Mouse (Mus musculus) limb, embryonic 11.5 days (tissue): Measurements from ENCODE around the gene Herpud2. TPM values are rescaled to one million over a fixed set of nuclear protein-coding genes. Genes with fewer than 3 reads are reported as not detected.

ENCODE experiments used
- ATAC-seq: fragments of 200-750 bp; cut with Nextera tagmentation; 2 replicates; pipeline ENCODE4 v1.8.0; 2017; ENCODE audit warnings: low read depth; ENCODE audit not compliant: insufficient number of reproducible peaks, low FRiP score, low TSS enrichment
- DNase-seq: peaks from one replicate; pipeline ENCODE4 v3.0.0-alpha.2; 2015; ENCODE audit warnings: low spot score
- H3K27ac ChIP-seq: fragments of 300-500 bp; sonication (generic); replicated peaks from 2 replicates; pipeline ENCODE4 v1.5.1; 2014; ENCODE audit warnings: low read depth, mild to moderate bottlenecking, low read length
- H3K27me3 ChIP-seq: fragments of 300-500 bp; sonication (generic); 2 replicates; pipeline ENCODE4 v1.6.1; 2014; ENCODE audit warnings: mild to moderate bottlenecking, low read length, mixed read lengths; ENCODE audit not compliant: control insufficient read depth, insufficient read depth
- H3K36me3 ChIP-seq: fragments of 300-500 bp; sonication (generic); 2 replicates; pipeline ENCODE4 v1.6.1; 2014; ENCODE audit warnings: mild to moderate bottlenecking, low read length, moderate library complexity, mixed read lengths; ENCODE audit not compliant: control insufficient read depth, insufficient read depth
- H3K4me1 ChIP-seq: fragments of 300-500 bp; sonication (generic); 2 replicates; pipeline ENCODE4 v1.6.1; 2014; ENCODE audit warnings: low read length, mixed read lengths; ENCODE audit not compliant: control insufficient read depth, insufficient read depth
- H3K4me2 ChIP-seq: fragments of 300-500 bp; sonication (generic); 2 replicates; pipeline ENCODE4 v1.6.1; 2014; ENCODE audit warnings: low read depth, mild to moderate bottlenecking, moderate library complexity; ENCODE audit not compliant: severe bottlenecking
- H3K4me3 ChIP-seq: fragments of 300-500 bp; sonication (generic); 2 replicates; pipeline ENCODE4 v1.5.1; 2014; ENCODE audit warnings: low read depth, low read length
- H3K9ac ChIP-seq: fragments of 300-500 bp; sonication (generic); 2 replicates; pipeline ENCODE4 v1.6.1; 2014; ENCODE audit warnings: mild to moderate bottlenecking, low read length
- H3K9me3 ChIP-seq: fragments of 300-500 bp; sonication (generic); 2 replicates; pipeline ENCODE4 v1.6.1; 2016; ENCODE audit warnings: low read length; ENCODE audit not compliant: control insufficient read depth
- WGBS: fragments of 180-500 bp; shearing (Covaris S2); extraction: QIAGEN DNeasy Blood & Tissue Kit; methylation state at CpG from one replicate; pipeline ENCODE4 v1.1.7; 2014; 5-methylcytosine and 5-hydroxymethylcytosine counted together
- polyA plus RNA-seq: library from polyadenylated mRNA; unstranded; fragments of >200 nt; fragmentation: Nextera tagmentation; extraction: Ambion mirVana; gene quantifications from 2 replicates; pipeline ENCODE4 v1.2.1, GENCODE M21; 2014

Herpud2 gene
- polyA plus RNA-seq, 1 experiment from 2014 or later = 23.7 TPM

GRCm38 (mm10) chr9:25177201-25177600, 25.6 kb upstream of the Herpud2 start:
- no peaks in the 10 kb centered on the region for H3K4me1 ChIP-seq
- 93% methylated on average over 5 of the region's 5 CpGs for WGBS
- H3K4me3 ChIP-seq = no peak overlapping the region
- DNase-seq = no peak
- no peak for ATAC-seq
- no peaks in the 10 kb centered on the region for H3K27me3 ChIP-seq
- no peak overlapping the region for H3K27ac ChIP-seq
- H3K4me2 ChIP-seq = no peak overlapping the region
- no peaks in the 10 kb centered on the region for H3K36me3 ChIP-seq
- no peaks in the 10 kb centered on the region for H3K9me3 ChIP-seq
- no peak overlapping the region for H3K9ac ChIP-seq

GRCm38 (mm10) chr9:25176562-25176961, 24.9 kb upstream of the Herpud2 start:
- DNase-seq (no peak), ATAC-seq (no peak)
- Histone ChIP-seq H3K27me3 (no peaks in the 10 kb centered on the region), H3K9ac (no peak overlapping the region), H3K9me3 (no peaks in the 10 kb centered on the region), H3K27ac (no peak overlapping the region), H3K4me3 (no peak overlapping the region), H3K4me2 (no peak overlapping the region), H3K4me1 (no peaks in the 10 kb centered on the region), H3K36me3 (no peaks in the 10 kb centered on the region)
- 81% methylated on average over 1 of the region's 1 CpGs for WGBS

- Histone ChIP-seq H3K9me3 (no peaks in the 10 kb centered on the region), H3K27me3 (no peaks in the 10 kb centered on the region), H3K4me3 (no peak overlapping the region), H3K4me2 (no peak overlapping the region), H3K27ac (no peak overlapping the region), H3K36me3 (no peaks in the 10 kb centered on the region), H3K9ac (no peak overlapping the region), H3K4me1 (no peaks in the 10 kb centered on the region)
- 95% methylated on average over 6 of the region's 6 CpGs for WGBS
- ATAC-seq (no peak), DNase-seq (no peak)
Observed at GRCm38 (mm10) chr9:25175978-25176377, 24.4 kb upstream of the Herpud2 start.

- Histone ChIP-seq H3K27me3 (no peaks in the 10 kb centered on the region), H3K4me3 (no peak overlapping the region), H3K9me3 (no peaks in the 10 kb centered on the region), H3K4me1 (no peaks in the 10 kb centered on the region), H3K9ac (no peak overlapping the region), H3K36me3 (no peaks in the 10 kb centered on the region), H3K4me2 (no peak overlapping the region), H3K27ac (no peak overlapping the region)
- peak; percentile 27 for DNase-seq
- ATAC-seq = no peak; the same call in 1 of the 2 replicates
- 60% methylated on average over 5 of the region's 5 CpGs for WGBS
Observed at GRCm38 (mm10) chr9:25175039-25175442, 23.4 kb upstream of the Herpud2 start.

GRCm38 (mm10) chr9:25174614-25175013, 23.0 kb upstream of the Herpud2 start:
- Histone ChIP-seq H3K27ac (no peak overlapping the region), H3K36me3 (no peaks in the 10 kb centered on the region), H3K9ac (no peak overlapping the region), H3K4me1 (no peaks in the 10 kb centered on the region), H3K9me3 (no peaks in the 10 kb centered on the region), H3K4me3 (no peak overlapping the region), H3K27me3 (no peaks in the 10 kb centered on the region), H3K4me2 (no peak overlapping the region)
- WGBS = 47% methylated on average over 5 of the region's 5 CpGs
- no peak; the same call in 1 of the 2 replicates for ATAC-seq
- no peak for DNase-seq

GRCm38 (mm10) chr9:25173171-25173570, 21.6 kb upstream of the Herpud2 start:
- DNase-seq = no peak
- WGBS = 50% methylated on average over 4 of the region's 4 CpGs
- H3K4me3 ChIP-seq = no peak overlapping the region

GRCm38 (mm10) chr9:25169626-25170025, 18.0 kb upstream of the Herpud2 start:
- DNase-seq = no peak
- H3K27me3 ChIP-seq = no peaks in the 10 kb centered on the region
- no peak for ATAC-seq

More at GRCm38 (mm10) chr9:25173171-25173570, 21.6 kb upstream of the Herpud2 start:
- no peak for ATAC-seq
- Histone ChIP-seq H3K4me2 (no peak overlapping the region), H3K9me3 (no peaks in the 10 kb centered on the region), H3K27me3 (no peaks in the 10 kb centered on the region), H3K9ac (no peak overlapping the region), H3K36me3 (no peaks in the 10 kb centered on the region), H3K4me1 (no peaks in the 10 kb centered on the region), H3K27ac (no peak overlapping the region)

GRCm38 (mm10) chr9:25167458-25168084, 16.0 kb upstream of the Herpud2 start:
- Histone ChIP-seq H3K27ac (no peak overlapping the region), H3K9me3 (no peaks in the 10 kb centered on the region), H3K4me2 (no peak overlapping the region), H3K9ac (no peak overlapping the region), H3K4me3 (no peak overlapping the region), H3K27me3 (no peaks in the 10 kb centered on the region), H3K36me3 (no peaks in the 10 kb centered on the region), H3K4me1 (no peaks in the 10 kb centered on the region)
- 37% methylated on average over 6 of the region's 6 CpGs for WGBS
- DNase-seq = peak; percentile 78
- no peak for ATAC-seq

More at GRCm38 (mm10) chr9:25169626-25170025, 18.0 kb upstream of the Herpud2 start:
- Histone ChIP-seq H3K9ac (no peak overlapping the region), H3K4me2 (no peak overlapping the region), H3K4me1 (no peaks in the 10 kb centered on the region), H3K27ac (no peak overlapping the region), H3K9me3 (no peaks in the 10 kb centered on the region), H3K4me3 (no peak overlapping the region), H3K36me3 (no peaks in the 10 kb centered on the region)

GRCm38 (mm10) chr9:25158218-25158617, 6.6 kb upstream of the Herpud2 start:
- H3K4me3 ChIP-seq = no peak overlapping the region
- no peak for DNase-seq
- no peaks in the 10 kb centered on the region for H3K36me3 ChIP-seq
- H3K9me3 ChIP-seq = no peaks in the 10 kb centered on the region
- 68% methylated on average over 4 of the region's 4 CpGs for WGBS
- H3K4me2 ChIP-seq = no peak overlapping the region
- no peak for ATAC-seq
- H3K27ac ChIP-seq = no peak overlapping the region
- H3K4me1 ChIP-seq = no peaks in the 10 kb centered on the region
- H3K9ac ChIP-seq = no peak overlapping the region
- H3K27me3 ChIP-seq = no peaks in the 10 kb centered on the region
